Mouse (Mus musculus): ENCODE data around the gene Rps8.

- no peak for TF ChIP-seq CTCF (IDR thresholded peaks at IDR 0.05; ENCODE audit: low read depth)
- no peak for TF ChIP-seq EP300 (IDR thresholded peaks at IDR 0.05; ENCODE audit: low read depth)
These were observed 3.3 kb downstream of the Rps8 start for GRCm38 (mm10) chr4:117152714-117153113.
